Comparison of ENCODE assay signal across 14 mouse cellular contexts in the genomic region with DNA sequence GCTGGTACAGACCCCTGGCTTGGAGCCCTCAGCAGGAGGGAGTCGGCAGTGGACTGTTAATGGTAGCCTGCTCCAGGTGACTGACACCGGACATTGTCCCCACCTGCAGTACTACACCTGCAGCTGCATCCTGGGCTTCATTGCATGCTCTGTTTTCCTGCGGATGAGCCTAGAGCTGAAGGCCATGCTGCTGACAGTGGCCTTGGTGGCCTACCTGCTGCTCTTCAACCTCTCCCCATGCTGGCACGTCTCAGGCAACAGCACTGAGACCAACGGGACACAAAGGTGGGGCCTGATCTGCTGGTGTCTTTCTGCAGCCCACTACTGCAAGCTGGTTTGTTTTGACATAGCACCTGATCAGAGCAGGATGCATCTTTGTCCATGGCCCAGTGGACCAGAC.
"Had no signal": no experiment of that assay in that cellular context is flagged by ENCODE, and none has a peak within 500 bp of the region (broad histone marks: within the 10 kb centered on the region; RNA-seq: fewer than 3 reads in every experiment).

No protein-coding gene starts in this region.

- H3K4me1 ChIP-seq: midbrain, embryonic 10.5 days; midbrain, embryonic 12.5 days; neural tube, embryonic 12.5 days had no signal

- H3K4me2 ChIP-seq: lung, embryonic 14.5 days; midbrain, embryonic 12.5 days; neural tube, embryonic 12.5 days; stomach, embryonic 15.5 days had no signal

- H3K27me3 ChIP-seq: midbrain, embryonic 12.5 days; neural tube, embryonic 12.5 days; stomach, embryonic 15.5 days had no signal

- ATAC-seq: midbrain, embryonic 16.5 days had no signal

- H3K4me3 ChIP-seq: midbrain, embryonic 10.5 days; midbrain, embryonic 12.5 days; neural tube, embryonic 12.5 days; stomach, embryonic 15.5 days had no signal

- DNase-seq: lung, adult 18-20 months; lung, embryonic 14.5 days; lung, postnatal 10 days; lung, postnatal 4 days; midbrain, embryonic 14.5 days; right cerebral cortex, postnatal 14 days; thymus, adult 18-20 months; thymus, postnatal 25 days had no signal

- H3K9me3 ChIP-seq: midbrain, embryonic 10.5 days; midbrain, embryonic 12.5 days; neural tube, embryonic 12.5 days; stomach, embryonic 15.5 days had no signal

- H3K27ac ChIP-seq: liver, embryonic 14.5 days; midbrain, embryonic 10.5 days; midbrain, embryonic 12.5 days; neural tube, embryonic 12.5 days; stomach, embryonic 15.5 days had no signal

- H3K9ac ChIP-seq: liver, embryonic 14.5 days; lung, embryonic 14.5 days; midbrain, embryonic 12.5 days; neural tube, embryonic 12.5 days; stomach, embryonic 15.5 days had no signal
